Mouse (Mus musculus) hindbrain, embryonic 10.5 days (tissue): ENCODE measurements around the gene Gm21725. TPM values are rescaled to one million over a fixed set of nuclear protein-coding genes. Genes with fewer than 3 reads are reported as not detected.
"Not testable (repeated sequence)": the region's sequence is repeated elsewhere in the genome, so short reads cannot be mapped to it uniquely, and the experiment has no call there.

Experiments
- DNase-seq: peaks from one replicate; pipeline ENCODE4 v3.0.0-alpha.2; 2017; ENCODE audit warnings: low spot score
- H3K27ac ChIP-seq: fragments of 300-500 bp; sonication (generic); 2 replicates; pipeline ENCODE4 v1.5.1; 2016; ENCODE audit warnings: mild to moderate bottlenecking, moderate library complexity
- H3K27me3 ChIP-seq: fragments of 300-500 bp; sonication (generic); 2 replicates; pipeline ENCODE4 v1.6.1; 2016; ENCODE audit warnings: mild to moderate bottlenecking; ENCODE audit not compliant: poor library complexity, insufficient read depth, severe bottlenecking
- H3K36me3 ChIP-seq: fragments of 300-500 bp; sonication (generic); 2 replicates; pipeline ENCODE4 v1.6.1; 2016; ENCODE audit warnings: mild to moderate bottlenecking, moderate library complexity
- H3K4me1 ChIP-seq: fragments of 300-500 bp; sonication (generic); replicated peaks from 2 replicates; pipeline ENCODE4 v1.6.1; 2016; ENCODE audit warnings: mild to moderate bottlenecking
- H3K4me3 ChIP-seq: fragments of 300-500 bp; sonication (generic); 2 replicates; pipeline ENCODE4 v1.5.1; 2016; ENCODE audit warnings: mild to moderate bottlenecking, moderate library complexity
- H3K9me3 ChIP-seq: fragments of 300-500 bp; sonication (generic); 2 replicates; pipeline ENCODE4 v1.6.1; 2016; ENCODE audit warnings: mild to moderate bottlenecking, moderate library complexity
- WGBS: fragments of 180-500 bp; shearing (Covaris S2); methylation state at CpG from one replicate; pipeline ENCODE4 v1.1.7; 2016; 5-methylcytosine and 5-hydroxymethylcytosine counted together
- polyA plus RNA-seq: library from polyadenylated mRNA; unstranded; fragments of >200 nt; fragmentation: Nextera tagmentation; extraction: Ambion mirVana; gene quantifications from 2 replicates; pipeline ENCODE4 v1.2.1, GENCODE M21; 2016

Gm21725 gene
- not detected in 2 replicates for polyA plus RNA-seq

GRCm38 (mm10) chrY:13348963-13349362 is at the start of gene Gm21725:
Gm21725 (minus strand) TSS chrY:13349063.
- H3K9me3 ChIP-seq, H3K27me3 ChIP-seq, H3K36me3 ChIP-seq, H3K4me1 ChIP-seq, H3K4me3 ChIP-seq, DNase-seq, H3K27ac ChIP-seq: not testable (repeated sequence)
- no CpG with 5 or more reads among the region's 3 CpGs for WGBS

Other genes with a start within 250 kb of the Gm21725 start
- gene Gm21891, start 215.6 kb downstream of the Gm21725 start, polyA plus RNA-seq: not detected in 2 replicates
- not detected in 2 replicates for gene Gm21425, start 187.1 kb downstream of the Gm21725 start, polyA plus RNA-seq
- gene Gm21828, start 125.1 kb downstream of the Gm21725 start, polyA plus RNA-seq: not detected in 2 replicates
- gene Gm21440, start 96.7 kb downstream of the Gm21725 start, polyA plus RNA-seq: not detected in 2 replicates
- gene Gm21454, start 96.6 kb downstream of the Gm21725 start, polyA plus RNA-seq: not detected in 2 replicates
- not detected in 2 replicates for gene Gm21866, start 116.5 kb upstream of the Gm21725 start, polyA plus RNA-seq
- gene Gm20773, start 145.0 kb upstream of the Gm21725 start, polyA plus RNA-seq: not detected in 2 replicates